Mouse (Mus musculus): ENCODE measurements around the gene Atp10a. TPM values are rescaled to one million over a fixed set of nuclear protein-coding genes. Genes with fewer than 3 reads are reported as not detected.

Gene Atp10a
- polyA plus RNA-seq (2015; fragmentation: Nextera tagmentation; extraction: Ambion mirVana): 3.9 and 4.0 TPM in 2 replicates

DNA sequence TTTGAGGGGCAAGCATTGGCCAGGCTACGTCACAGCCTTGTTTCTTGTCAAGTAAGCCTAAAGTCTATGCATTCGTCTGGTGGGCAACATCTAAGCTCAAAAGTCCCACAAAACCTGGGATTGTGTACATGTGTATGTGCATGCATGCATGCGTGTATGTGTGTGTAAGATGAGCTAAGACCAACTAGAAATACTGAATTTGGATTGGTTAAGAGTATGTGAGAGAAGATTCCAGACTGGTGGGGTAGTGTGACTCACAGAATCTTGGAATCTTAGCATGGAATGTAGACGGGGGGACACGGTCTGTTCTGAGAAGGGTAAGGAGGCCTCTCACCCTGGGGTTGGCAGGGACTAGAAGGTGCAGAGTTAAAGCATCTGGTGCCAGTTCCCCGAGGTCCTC, at the start of gene Atp10a:
TSS of gene Atp10a (plus strand) at position 301 of the 400 bp plus-strand sequence.
- 77% methylated on average over 6 of the region's 6 CpGs for WGBS
- H3K4me1 ChIP-seq: 0 out of 2 replicates have a peak, but pooled peaks cover 8% of the 10 kb centered on the region
- H3K9ac ChIP-seq: no peak within 1 kb of the TSS
- ATAC-seq (ENCODE audit: insufficient read depth, low FRiP score, low read depth): no peak
- H3K9me3 ChIP-seq: no peaks in the 10 kb centered on the region
- no peak within 1 kb of the TSS for H3K4me3 ChIP-seq (replicated peaks)
- H3K36me3 ChIP-seq: no peaks in the 10 kb centered on the region
- H3K27me3 ChIP-seq (replicated peaks): no peaks in the 10 kb centered on the region
- H3K4me2 ChIP-seq: no peak within 1 kb of the TSS
- no peak within 1 kb of the TSS for H3K27ac ChIP-seq

DNA sequence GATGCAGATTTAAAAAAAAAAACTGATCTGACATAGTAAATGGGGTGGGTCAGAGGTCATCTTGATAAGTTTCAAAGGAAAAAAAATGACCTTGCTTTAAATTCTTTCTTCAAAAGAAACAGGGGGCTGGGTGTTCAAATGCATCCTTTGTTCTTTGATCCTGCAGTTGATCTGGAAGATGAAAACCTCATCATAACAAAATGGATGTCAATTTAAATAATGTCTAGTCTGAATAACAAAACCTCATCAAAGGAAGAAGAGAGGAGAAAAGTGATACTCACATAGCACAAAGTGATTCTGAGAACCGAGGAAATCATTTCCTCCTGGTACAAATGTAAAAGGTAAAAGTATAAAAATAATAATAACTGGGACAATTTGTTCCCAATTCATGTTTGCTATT, 37.9 kb upstream of the Atp10a start:
- Histone ChIP-seq H3K36me3 (no peaks in the 10 kb centered on the region), H3K27me3 (replicated peaks) (no peaks in the 10 kb centered on the region), H3K4me3 (replicated peaks) (no peak overlapping the region), H3K4me1 (no peaks in the 10 kb centered on the region), H3K4me2 (no peak overlapping the region), H3K9me3 (no peaks in the 10 kb centered on the region), H3K27ac (no peak overlapping the region), H3K9ac (no peak overlapping the region)
- ATAC-seq (ENCODE audit: insufficient read depth, low FRiP score, low read depth): no peak
- 38% methylated on average over 1 of the region's 1 CpGs for WGBS

DNA sequence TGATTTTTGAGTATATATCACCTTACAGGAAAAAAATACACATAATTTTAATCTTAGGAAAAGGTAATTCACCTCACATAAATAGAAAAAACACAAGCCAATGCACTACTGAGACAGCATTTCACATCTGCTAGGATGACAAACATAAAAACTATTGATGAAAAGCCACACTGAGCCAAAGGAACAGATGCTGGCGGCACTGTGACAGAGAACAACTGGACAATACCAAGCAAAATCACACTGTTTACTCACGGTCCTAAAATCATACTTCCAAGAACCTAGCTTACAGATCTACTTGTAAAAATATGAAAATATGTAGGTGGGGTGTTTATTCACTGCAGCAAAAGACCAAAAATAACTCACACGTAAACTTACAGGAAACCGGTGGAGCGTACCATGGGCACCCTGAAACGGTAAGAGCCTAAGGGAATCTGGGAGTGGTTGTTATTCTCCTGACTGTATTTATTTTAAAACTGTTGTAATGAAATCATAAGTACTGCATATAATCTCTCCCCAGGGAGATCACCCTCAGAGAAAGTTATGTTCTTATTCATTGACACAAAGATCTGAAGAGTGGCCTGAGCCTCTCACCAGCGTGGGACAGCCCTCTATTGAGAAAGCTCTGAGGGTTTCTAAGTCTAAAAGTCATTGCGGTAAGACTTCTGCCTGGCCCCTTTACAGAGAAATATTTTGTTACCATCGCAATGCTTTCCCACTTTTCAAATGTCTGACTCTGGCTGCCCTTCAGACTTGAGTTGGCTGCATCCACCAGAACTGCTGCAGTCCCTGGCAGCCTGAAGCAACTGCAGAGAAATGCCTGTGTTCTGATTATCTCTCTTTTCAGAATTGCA, 29.4 kb upstream of the Atp10a start:
- H3K4me2 ChIP-seq: no peak overlapping the region
- 61% methylated on average over 9 of the region's 9 CpGs for WGBS
- no peaks in the 10 kb centered on the region for H3K4me1 ChIP-seq
- H3K4me3 ChIP-seq (replicated peaks): no peak overlapping the region
- no peak for ATAC-seq (ENCODE audit: insufficient read depth, low FRiP score, low read depth)
- no peaks in the 10 kb centered on the region for H3K9me3 ChIP-seq
- no peak overlapping the region for H3K27ac ChIP-seq
- H3K9ac ChIP-seq: no peak overlapping the region
- no peaks in the 10 kb centered on the region for H3K36me3 ChIP-seq
- H3K27me3 ChIP-seq (replicated peaks): no peaks in the 10 kb centered on the region

- no peaks in the 10 kb centered on the region for H3K9me3 ChIP-seq
- no peaks in the 10 kb centered on the region for H3K36me3 ChIP-seq
- ATAC-seq (ENCODE audit: insufficient read depth, low FRiP score, low read depth): no peak
- no peaks in the 10 kb centered on the region for H3K27me3 ChIP-seq (replicated peaks)
- H3K27ac ChIP-seq: no peak overlapping the region
- WGBS: 52% methylated on average over 1 of the region's 1 CpGs
- no peaks in the 10 kb centered on the region for H3K4me1 ChIP-seq
- H3K9ac ChIP-seq: no peak overlapping the region
- H3K4me3 ChIP-seq (replicated peaks): no peak overlapping the region
- no peak overlapping the region for H3K4me2 ChIP-seq
These were observed 28.6 kb upstream of the Atp10a start for GRCm38 (mm10) chr7:58627381-58627780.

DNA sequence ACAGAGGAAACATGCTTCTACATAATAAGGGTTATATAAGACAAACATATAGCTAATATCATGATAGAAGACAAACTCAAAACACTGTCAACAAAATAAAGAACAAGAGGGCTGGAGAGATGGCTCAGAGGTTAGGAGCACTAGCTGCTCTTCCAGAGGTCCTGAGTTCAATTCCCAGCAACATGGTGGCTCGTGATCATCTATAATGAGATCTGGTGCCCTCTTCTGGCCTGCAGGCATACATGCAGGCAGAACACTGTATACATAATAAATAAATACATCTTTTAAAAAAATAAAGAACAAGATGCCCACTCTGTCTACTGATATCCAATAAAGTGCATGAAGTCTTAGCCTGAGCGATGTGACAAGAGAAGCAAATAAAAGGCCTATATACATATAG, 26.7 kb upstream of the Atp10a start:
- WGBS: 90% methylated on average over 2 of the region's 2 CpGs
- no peak for ATAC-seq (ENCODE audit: insufficient read depth, low FRiP score, low read depth)

GRCm38 (mm10) chr7:58633683-58634082, 22.3 kb upstream of the Atp10a start:
- H3K4me3 ChIP-seq (replicated peaks): no peak overlapping the region
- no peak for ATAC-seq (ENCODE audit: insufficient read depth, low FRiP score, low read depth)
- H3K36me3 ChIP-seq: no peaks in the 10 kb centered on the region
- H3K27me3 ChIP-seq (replicated peaks): no peaks in the 10 kb centered on the region
- no peak overlapping the region for H3K4me2 ChIP-seq
- WGBS: 73% methylated on average over 1 of the region's 1 CpGs
- no peak overlapping the region for H3K9ac ChIP-seq
- H3K27ac ChIP-seq: no peak overlapping the region
- no peaks in the 10 kb centered on the region for H3K9me3 ChIP-seq
- H3K4me1 ChIP-seq: no peaks in the 10 kb centered on the region

More for the DNA sequence above, 26.7 kb upstream of the Atp10a start:
- Histone ChIP-seq H3K4me2 (no peak overlapping the region), H3K27me3 (replicated peaks) (no peaks in the 10 kb centered on the region), H3K27ac (no peak overlapping the region), H3K36me3 (no peaks in the 10 kb centered on the region), H3K9me3 (no peaks in the 10 kb centered on the region), H3K4me1 (no peaks in the 10 kb centered on the region), H3K9ac (no peak overlapping the region), H3K4me3 (replicated peaks) (no peak overlapping the region)

GRCm38 (mm10) chr7:58639676-58640075, 16.3 kb upstream of the Atp10a start:
- H3K9ac ChIP-seq: no peak overlapping the region
- H3K9me3 ChIP-seq: no peaks in the 10 kb centered on the region
- no peak overlapping the region for H3K27ac ChIP-seq
- H3K4me2 ChIP-seq: no peak overlapping the region
- no peak overlapping the region for H3K4me3 ChIP-seq (replicated peaks)
- H3K36me3 ChIP-seq: no peaks in the 10 kb centered on the region
- ATAC-seq (ENCODE audit: insufficient read depth, low FRiP score, low read depth): no peak
- 73% methylated on average over 2 of the region's 2 CpGs for WGBS
- H3K27me3 ChIP-seq (replicated peaks): no peaks in the 10 kb centered on the region
- H3K4me1 ChIP-seq: no peaks in the 10 kb centered on the region

- no peak overlapping the region for H3K4me3 ChIP-seq (replicated peaks)
- no peaks in the 10 kb centered on the region for H3K27me3 ChIP-seq (replicated peaks)
- H3K27ac ChIP-seq: no peak overlapping the region
- no peaks in the 10 kb centered on the region for H3K4me1 ChIP-seq
- H3K36me3 ChIP-seq: no peaks in the 10 kb centered on the region
- H3K4me2 ChIP-seq: no peak overlapping the region
- H3K9ac ChIP-seq: no peak overlapping the region
- no peak for ATAC-seq (ENCODE audit: insufficient read depth, low FRiP score, low read depth)
- WGBS: 81% methylated on average over 4 of the region's 4 CpGs
- H3K9me3 ChIP-seq: no peaks in the 10 kb centered on the region
These were observed 15.5 kb upstream of the Atp10a start for GRCm38 (mm10) chr7:58640456-58640855.

- WGBS: 86% methylated on average over 3 of the region's 3 CpGs
- no peak overlapping the region for H3K4me2 ChIP-seq
- no peak overlapping the region for H3K27ac ChIP-seq
- ATAC-seq (ENCODE audit: insufficient read depth, low FRiP score, low read depth): no peak
- H3K36me3 ChIP-seq: no peaks in the 10 kb centered on the region
- H3K4me1 ChIP-seq: no peaks in the 10 kb centered on the region
- no peaks in the 10 kb centered on the region for H3K27me3 ChIP-seq (replicated peaks)
- no peaks in the 10 kb centered on the region for H3K9me3 ChIP-seq
- no peak overlapping the region for H3K9ac ChIP-seq
- H3K4me3 ChIP-seq (replicated peaks): no peak overlapping the region
These were observed 14.1 kb upstream of the Atp10a start for GRCm38 (mm10) chr7:58641916-58642315.

DNA sequence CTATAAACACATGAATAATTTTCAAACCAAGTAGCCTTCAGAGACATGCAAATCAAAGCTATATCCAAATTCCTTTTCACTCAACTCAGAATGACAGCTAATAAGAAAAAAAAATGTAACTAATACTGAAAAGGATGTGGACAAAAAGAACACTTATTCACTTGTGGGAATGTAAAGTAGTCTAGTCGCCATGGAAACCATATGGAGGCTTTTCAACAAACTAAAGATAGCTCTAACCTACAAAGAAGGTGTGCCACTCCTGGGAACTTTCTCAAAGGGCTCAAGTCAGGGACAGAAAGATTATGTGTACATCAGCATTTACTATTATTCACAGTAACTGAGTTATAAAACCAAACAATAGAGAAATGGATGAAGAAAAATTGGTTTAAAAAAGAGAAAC, 8.6 kb upstream of the Atp10a start:
- WGBS: 67% methylated on average over 1 of the region's 1 CpGs
- no peak for ATAC-seq (ENCODE audit: insufficient read depth, low FRiP score, low read depth)

DNA sequence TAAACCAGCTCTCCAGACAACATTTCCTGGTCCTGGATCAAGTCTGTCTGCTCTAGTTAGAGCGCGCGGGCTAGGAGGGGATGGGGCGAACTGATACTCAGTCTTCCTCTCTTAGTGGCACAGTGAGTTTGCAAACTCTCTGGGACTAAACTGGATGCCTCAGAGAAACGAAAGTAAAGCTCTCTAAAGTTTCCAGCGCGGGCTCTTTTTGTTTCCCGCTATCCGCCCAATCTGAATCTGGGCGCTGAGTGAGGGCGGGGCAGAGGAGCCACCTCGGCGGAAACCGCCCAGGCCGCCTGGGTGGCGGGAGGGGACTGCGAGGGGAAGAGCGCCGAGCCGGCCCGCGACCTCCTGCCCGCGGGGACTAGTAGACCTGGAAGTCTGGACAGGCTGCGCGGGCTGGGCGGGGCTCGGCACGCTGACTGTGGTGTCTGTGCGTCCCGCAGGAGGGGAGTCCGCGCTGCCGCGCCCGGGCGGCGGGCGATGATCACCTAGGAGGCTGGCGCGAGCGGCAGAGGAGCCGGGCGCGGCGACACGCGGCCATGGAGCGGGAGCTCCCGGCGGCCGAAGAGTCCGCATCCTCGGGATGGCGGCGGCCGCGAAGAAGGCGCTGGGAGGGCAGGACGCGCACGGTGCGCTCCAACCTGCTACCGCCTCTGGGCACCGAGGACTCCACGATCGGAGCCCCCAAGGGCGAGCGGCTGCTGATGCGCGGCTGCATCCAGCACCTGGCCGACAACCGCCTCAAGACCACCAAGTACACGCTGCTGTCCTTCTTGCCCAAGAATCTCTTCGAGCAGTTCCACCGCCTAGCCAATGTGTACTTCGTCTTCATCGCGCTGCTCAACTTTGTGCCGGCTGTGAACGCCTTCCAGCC, 2.2 kb downstream of the Atp10a start:
- peak; percentile 90 for ATAC-seq (ENCODE audit: insufficient read depth, low FRiP score, low read depth)
- Histone ChIP-seq H3K4me3 (replicated peaks) (peak overlapping the region; percentile 74), H3K27ac (peak overlapping the region; percentile 81), H3K9me3 (no peaks in the 10 kb centered on the region), H3K9ac (peak overlapping the region; percentile 65), H3K36me3 (no peaks in the 10 kb centered on the region), H3K4me1 (0 out of 2 replicates have a peak, but pooled peaks cover 8% of the 10 kb centered on the region), H3K4me2 (peak overlapping the region; percentile 94), H3K27me3 (replicated peaks) (no peaks in the 10 kb centered on the region)
- under 1% methylated on average over 79 of the region's 81 CpGs for WGBS

More for the DNA sequence above, 8.6 kb upstream of the Atp10a start:
- Histone ChIP-seq H3K9me3 (no peaks in the 10 kb centered on the region), H3K27ac (no peak overlapping the region), H3K9ac (no peak overlapping the region), H3K4me3 (replicated peaks) (no peak overlapping the region), H3K36me3 (no peaks in the 10 kb centered on the region), H3K4me2 (no peak overlapping the region), H3K27me3 (replicated peaks) (no peaks in the 10 kb centered on the region), H3K4me1 (no peaks in the 10 kb centered on the region)

Measured in stomach, embryonic 15.5 days (tissue).